Mouse (Mus musculus) MEL (cell line): ENCODE measurements around the gene Atp8b3. TPM values are rescaled to one million over a fixed set of nuclear protein-coding genes. Genes with fewer than 3 reads are reported as not detected.

Experiments used
- DNase-seq: peaks from one replicate; pipeline ENCODE4 v3.0.0; 2011; ENCODE audit warnings: low read depth, low spot score
- H3K27ac ChIP-seq: 2 replicates; pipeline ENCODE4 v1.5.1; 2012; ENCODE audit warnings: low read depth, mild to moderate bottlenecking, control low read depth, low read length, moderate library complexity; ENCODE audit not compliant: control insufficient read depth
- H3K27me3 ChIP-seq, 2 experiments: fragments of 150-350 bp in 1 of 2; sonication (generic) in 1 of 2; 2 replicates each; pipeline ENCODE4 v1.6.1; 2012; ENCODE audit warnings: low read length in 2 of 2, mild to moderate bottlenecking in 2 of 2, improper control_type of control experiment in 1 of 2, moderate library complexity in 1 of 2; ENCODE audit not compliant: insufficient read depth in 2 of 2, control insufficient read depth in 1 of 2
- H3K36me3 ChIP-seq, 2 experiments: 2 replicates each; pipeline ENCODE4 v1.6.1; 2012 to 2014; ENCODE audit warnings: low read length in 2 of 2, improper control_type of control experiment in 1 of 2, inconsistent platforms in 1 of 2, mild to moderate bottlenecking in 1 of 2; ENCODE audit not compliant: insufficient read depth in 2 of 2, control insufficient read depth in 1 of 2
- H3K4me1 ChIP-seq, 2 experiments: fragments of 150-350 bp in 1 of 2; sonication (generic) in 1 of 2; 2 replicates each; pipeline ENCODE4 v1.6.1; 2012; ENCODE audit warnings: low read length in 2 of 2, improper control_type of control experiment in 1 of 2, mild to moderate bottlenecking in 1 of 2; ENCODE audit not compliant: insufficient read depth in 2 of 2, control insufficient read depth in 1 of 2
- H3K4me3 ChIP-seq, 2 experiments: fragments of 150-350 bp in 1 of 2; sonication (generic) in 1 of 2; 2 replicates each; pipeline ENCODE4 v1.5.1; 2012; ENCODE audit warnings: low read depth in 2 of 2, low read length in 2 of 2, mild to moderate bottlenecking in 2 of 2, moderate library complexity in 2 of 2, control low read depth in 1 of 2, improper control_type of control experiment in 1 of 2; ENCODE audit not compliant: control insufficient read depth in 1 of 2, insufficient read depth in 1 of 2
- H3K79me2 ChIP-seq: 2 replicates; pipeline ENCODE4 v1.6.1; 2012; ENCODE audit warnings: mild to moderate bottlenecking, low read length, moderate library complexity; ENCODE audit not compliant: control insufficient read depth, poor library complexity, insufficient read depth
- H3K9ac ChIP-seq: 2 replicates; pipeline ENCODE4 v1.6.1; 2012; ENCODE audit warnings: low read depth, mild to moderate bottlenecking, control low read depth, low read length, moderate library complexity; ENCODE audit not compliant: control insufficient read depth, poor library complexity, severe bottlenecking
- H3K9me3 ChIP-seq: fragments of 150-350 bp; sonication (generic); replicated peaks from 2 replicates; pipeline ENCODE4 v1.6.1; 2012; ENCODE audit warnings: mild to moderate bottlenecking, low read length, improper control_type of control experiment, moderate library complexity; ENCODE audit not compliant: insufficient read depth
- BHLHE40 ChIP-seq: IDR thresholded peaks from 2 replicates; pipeline ENCODE4 v1.6.1; 2012; ENCODE audit warnings: low read depth, mild to moderate bottlenecking, inconsistent platforms, low read length, improper control_type of control experiment, borderline replicate concordance
- CHD1 ChIP-seq: IDR thresholded peaks from 2 replicates; pipeline ENCODE4 v1.6.1; 2012; ENCODE audit warnings: low read depth, mild to moderate bottlenecking, inconsistent platforms, low read length, improper control_type of control experiment
- CHD2 ChIP-seq: IDR thresholded peaks from 2 replicates; pipeline ENCODE4 v1.6.1; 2011; ENCODE audit warnings: low read length, improper control_type of control experiment
- CTCF ChIP-seq, 3 experiments: IDR thresholded peaks in 2 of 3; conservative IDR thresholded peaks in 1 of 3; 2 replicates each; pipeline ENCODE4 v1.5.1; 2011 to 2012; ENCODE audit warnings: low read length in 3 of 3, low read depth in 2 of 3, mild to moderate bottlenecking in 2 of 3, improper control_type of control experiment in 1 of 3, inconsistent platforms in 1 of 3, mixed read lengths in 1 of 3, moderate library complexity in 1 of 3; ENCODE audit not compliant: control insufficient read depth in 1 of 3, insufficient read depth in 1 of 3, poor library complexity in 1 of 3, severe bottlenecking in 1 of 3
- E2F4 ChIP-seq: IDR thresholded peaks from 2 replicates; pipeline ENCODE4 v1.6.1; 2011; ENCODE audit warnings: low read depth, low read length, improper control_type of control experiment, borderline replicate concordance
- ELF1 ChIP-seq: IDR thresholded peaks from 2 replicates; pipeline ENCODE4 v1.6.1; 2014; ENCODE audit warnings: low read depth, mild to moderate bottlenecking, inconsistent platforms, low read length, improper control_type of control experiment, moderate library complexity
- ETS1 ChIP-seq: IDR thresholded peaks from 2 replicates; pipeline ENCODE4 v1.6.1; 2012; ENCODE audit warnings: low read depth, mild to moderate bottlenecking, inconsistent platforms, low read length, improper control_type of control experiment, moderate library complexity
- GABPA ChIP-seq: IDR thresholded peaks from 2 replicates; pipeline ENCODE4 v1.6.1; 2012; ENCODE audit warnings: low read depth, mild to moderate bottlenecking, inconsistent platforms, low read length, improper control_type of control experiment, moderate library complexity
- GATA1 ChIP-seq: IDR thresholded peaks from 2 replicates; pipeline ENCODE4 v1.6.1; 2011; ENCODE audit warnings: low read depth, low read length, improper control_type of control experiment
- JUND ChIP-seq: IDR thresholded peaks from 2 replicates; pipeline ENCODE4 v1.6.1; 2011; ENCODE audit warnings: low read depth, mild to moderate bottlenecking, improper control_type of control experiment, low read length
- KAT2A ChIP-seq: conservative IDR thresholded peaks from 2 replicates; pipeline ENCODE4 v1.6.1; 2012; ENCODE audit warnings: low read depth, low read length, improper control_type of control experiment, inconsistent platforms
- MAFK ChIP-seq: IDR thresholded peaks from 2 replicates; pipeline ENCODE4 v1.6.1; 2011; ENCODE audit warnings: low read depth, mild to moderate bottlenecking, low read length, improper control_type of control experiment, borderline replicate concordance
- MAX ChIP-seq: IDR thresholded peaks from 2 replicates; pipeline ENCODE4 v1.6.1; 2011; ENCODE audit warnings: low read length, improper control_type of control experiment
- MEF2A ChIP-seq: IDR thresholded peaks from 2 replicates; pipeline ENCODE4 v1.6.1; 2014; ENCODE audit warnings: low read depth, mild to moderate bottlenecking, inconsistent platforms, low read length, improper control_type of control experiment; ENCODE audit not compliant: poor library complexity, insufficient replicate concordance, severe bottlenecking; ENCODE audit errors: extremely low read depth
- MYB ChIP-seq: IDR thresholded peaks from 2 replicates; pipeline ENCODE4 v1.6.1; 2011; ENCODE audit warnings: mild to moderate bottlenecking, low read depth, low read length, improper control_type of control experiment
- MYC ChIP-seq: IDR thresholded peaks from 2 replicates; pipeline ENCODE4 v1.6.1; 2011; ENCODE audit warnings: low read depth, mild to moderate bottlenecking, low read length, improper control_type of control experiment, moderate library complexity
- NRF1 ChIP-seq: IDR thresholded peaks from 2 replicates; pipeline ENCODE4 v1.6.1; 2014; ENCODE audit warnings: low read depth, mild to moderate bottlenecking, inconsistent platforms, low read length, improper control_type of control experiment, moderate library complexity; ENCODE audit not compliant: poor library complexity, insufficient read depth, severe bottlenecking
- POLR2AphosphoS2 ChIP-seq: IDR thresholded peaks from 2 replicates; pipeline ENCODE4 v1.6.1; 2011; ENCODE audit warnings: low read length, improper control_type of control experiment
- RAD21 ChIP-seq: IDR thresholded peaks from 2 replicates; pipeline ENCODE4 v1.6.1; 2011; ENCODE audit warnings: mild to moderate bottlenecking, low read depth, low read length, improper control_type of control experiment
- RCOR1 ChIP-seq: IDR thresholded peaks from 2 replicates; pipeline ENCODE4 v1.6.1; 2012; ENCODE audit warnings: low read depth, mild to moderate bottlenecking, inconsistent platforms, low read length, improper control_type of control experiment
- SIN3A ChIP-seq: IDR thresholded peaks from 2 replicates; pipeline ENCODE4 v1.6.1; 2012; ENCODE audit warnings: low read length, improper control_type of control experiment, inconsistent platforms
- SMC3 ChIP-seq: IDR thresholded peaks from 2 replicates; pipeline ENCODE4 v1.6.1; 2011; ENCODE audit warnings: low read depth, low read length, improper control_type of control experiment
- TAL1 ChIP-seq: IDR thresholded peaks from 2 replicates; pipeline ENCODE4 v1.6.1; 2012; ENCODE audit warnings: mild to moderate bottlenecking, inconsistent platforms, low read length, moderate library complexity, mixed read lengths
- TBP ChIP-seq: IDR thresholded peaks from 2 replicates; pipeline ENCODE4 v1.8.0; 2011; ENCODE audit warnings: low read depth, low read length, improper control_type of control experiment
- TCF12 ChIP-seq: IDR thresholded peaks from 2 replicates; pipeline ENCODE4 v1.6.1; 2014; ENCODE audit warnings: low read depth, mild to moderate bottlenecking, inconsistent platforms, low read length, improper control_type of control experiment, moderate library complexity
- UBTF ChIP-seq: IDR thresholded peaks from 2 replicates; pipeline ENCODE4 v1.6.1; 2012; ENCODE audit warnings: low read depth, mild to moderate bottlenecking, inconsistent platforms, low read length, improper control_type of control experiment, moderate library complexity, borderline replicate concordance; ENCODE audit not compliant: insufficient read depth
- USF1 ChIP-seq: IDR thresholded peaks from 2 replicates; pipeline ENCODE4 v1.6.1; 2014; ENCODE audit warnings: low read depth, mild to moderate bottlenecking, inconsistent platforms, low read length, improper control_type of control experiment, moderate library complexity
- ZC3H11A ChIP-seq: IDR thresholded peaks from 2 replicates; pipeline ENCODE4 v1.6.1; 2012; ENCODE audit warnings: low read depth, mild to moderate bottlenecking, inconsistent platforms, low read length, improper control_type of control experiment
- ZKSCAN1 ChIP-seq: IDR thresholded peaks from 2 replicates; pipeline ENCODE4 v1.6.1; 2012; ENCODE audit warnings: low read depth, mild to moderate bottlenecking, inconsistent platforms, low read length, improper control_type of control experiment, moderate library complexity
- ZNF384 ChIP-seq: IDR thresholded peaks from 2 replicates; pipeline ENCODE4 v1.6.1; 2012; ENCODE audit warnings: low read depth, mild to moderate bottlenecking, inconsistent platforms, low read length, improper control_type of control experiment
- polyA plus RNA-seq, 2 experiments: library from polyadenylated mRNA; stranded (reverse) in 1 of 2; unstranded in 1 of 2; fragments of >175 nt in 1 of 2; fragments of >200 nt in 1 of 2; gene quantifications; 2 replicates each; pipeline versions ENCODE4 v1.2.1 to v1.2.4; 2012; ENCODE audit warnings: low replicate concordance in 2 of 2, low read depth in 1 of 2; ENCODE audit not compliant: insufficient read length in 2 of 2, insufficient read depth in 1 of 2, missing spikeins in 1 of 2
- total RNA-seq: library from RNA; depleted of rRNA; stranded (reverse); fragments of 300-350 nt; gene quantifications from 2 replicates; pipeline ENCODE4 v1.2.3, GENCODE M21; 2012

Atp8b3 gene
- total and polyA plus RNA-seq, 3 experiments = 0.13 TPM; not detected in 2

- no peaks in the 10 kb centered on the region for H3K36me3 ChIP-seq
- no peak for DNase-seq
- H3K9ac ChIP-seq = no peak overlapping the region
- TF ChIP-seq ELF1 = no peak
- TF ChIP-seq USF1 = no peak
- TF ChIP-seq MEF2A = no peak
- peak; percentile 99 for TF ChIP-seq ZNF384
- no peak for TF ChIP-seq RCOR1
- no peak for TF ChIP-seq BHLHE40
- no peak for TF ChIP-seq JUND
- TF ChIP-seq TAL1 = no peak
- TF ChIP-seq ZC3H11A = 0 out of 2 replicates have a peak, but pooled peaks have one; percentile 11
- TF ChIP-seq MAFK = no peak
- no peak for TF ChIP-seq TCF12
- peak; percentile 28 for TF ChIP-seq SMC3
- TF ChIP-seq CTCF (IDR thresholded peaks at IDR 0.05 in 2 of 3, conservative IDR thresholded peaks at IDR 0.05 in 1 of 3; ENCODE audit: control insufficient read depth in 1 of 3, insufficient read depth in 1 of 3, low read depth in 2 of 3, low read length in 3 of 3, poor library complexity in 1 of 3, severe bottlenecking in 1 of 3) = peak in 2 of 3 experiments; percentile 65; a peak in 4 of 6 replicates
- peak; percentile 21 for TF ChIP-seq RAD21
- TF ChIP-seq UBTF = no peak
- no peak for TF ChIP-seq KAT2A
- TF ChIP-seq SIN3A = no peak
- peak; percentile 51; the same call in 1 of the 2 replicates for TF ChIP-seq ZKSCAN1
- no peak for TF ChIP-seq GATA1
- no peak for TF ChIP-seq MYB
- no peaks in the 10 kb centered on the region; the same call in 1 of the 2 replicates for H3K9me3 ChIP-seq
- no peak overlapping the region for H3K4me3 ChIP-seq
- no peak overlapping the region for H3K27ac ChIP-seq
- no peaks in the 10 kb centered on the region for H3K79me2 ChIP-seq
- 0 out of 4 replicates have a peak, but pooled peaks cover 0 to 1% of the 10 kb centered on the region in 2 experiments for H3K27me3 ChIP-seq
- no peaks in the 10 kb centered on the region for H3K4me1 ChIP-seq
Observed at GRCm38 (mm10) chr10:80519287-80519686, 19.6 kb downstream of the Atp8b3 start.

- DNase-seq = no peak
- no peak overlapping the region for H3K27ac ChIP-seq
- 0 out of 4 replicates have a peak, but pooled peaks cover 0 to 4% of the 10 kb centered on the region in 2 experiments for H3K4me1 ChIP-seq
- H3K9ac ChIP-seq = no peak overlapping the region
- H3K79me2 ChIP-seq = no peaks in the 10 kb centered on the region; the same call in 1 of the 2 replicates
- no peaks in the 10 kb centered on the region; a peak in 1 of 4 replicates for H3K27me3 ChIP-seq
- TF ChIP-seq NRF1 (no peak), ZC3H11A (no peak), POLR2AphosphoS2 (no peak), E2F4 (no peak), ETS1 (no peak), RCOR1 (no peak), KAT2A (no peak), RAD21 (no peak), MAX (no peak), ZKSCAN1 (no peak), CHD2 (no peak), MYC (no peak), GABPA (no peak), CHD1 (no peak), TBP (no peak), BHLHE40 (no peak), UBTF (no peak)
- H3K36me3 ChIP-seq = 0 out of 4 replicates have a peak, but pooled peaks cover 0 to 4% of the 10 kb centered on the region in 2 experiments
- no peaks in the 10 kb centered on the region for H3K9me3 ChIP-seq
- no peak overlapping the region for H3K4me3 ChIP-seq
Observed at GRCm38 (mm10) chr10:80513739-80514138, 25.2 kb downstream of the Atp8b3 start.
